Mouse (Mus musculus) gastrocnemius, adult 18-20 months (tissue): ENCODE measurements around the gene Hyal5. TPM values are rescaled to one million over a fixed set of nuclear protein-coding genes. Genes with fewer than 3 reads are reported as not detected.

Source experiments
- DNase-seq: peaks from one replicate; pipeline ENCODE4 v3.0.0; 2021; ENCODE audit warnings: low spot score
- long read RNA-seq, 2 experiments: library from polyadenylated mRNA; stranded (forward); transcript quantifications; one replicate each; pipeline ENCODE4 v2.0.0; 2021
- total RNA-seq, 2 experiments: library from RNA; stranded (reverse); gene quantifications; 2 replicates each; pipeline ENCODE4 v1.2.3; 2021

Gene Hyal5
- total RNA-seq: not detected
- long read RNA-seq, experiment 1: 0 reads
- long read RNA-seq, experiment 2: 0 reads

DNA sequence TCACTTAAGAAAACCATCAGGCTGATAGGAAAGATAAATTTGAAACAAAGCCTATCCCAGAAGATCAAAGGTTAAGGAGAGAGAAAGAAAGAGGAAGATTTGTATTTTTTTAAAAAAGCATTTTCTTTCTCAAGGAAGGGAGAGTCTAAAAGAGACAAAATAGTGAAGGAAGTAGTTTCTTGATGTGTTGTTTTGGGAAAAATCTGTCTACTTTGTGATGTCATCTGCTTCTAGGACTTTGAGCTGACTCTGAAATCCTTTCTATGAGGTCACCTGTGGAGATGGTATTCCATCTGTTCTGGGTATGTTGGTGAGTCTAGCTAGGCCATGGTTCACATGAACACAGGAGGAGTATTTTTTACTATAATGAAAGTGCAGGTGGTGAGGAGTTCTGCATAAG is at the start of gene Hyal5:
Hyal5 (plus strand) TSS at position 301 of the 400 bp plus-strand sequence.
- no peak for DNase-seq

DNA sequence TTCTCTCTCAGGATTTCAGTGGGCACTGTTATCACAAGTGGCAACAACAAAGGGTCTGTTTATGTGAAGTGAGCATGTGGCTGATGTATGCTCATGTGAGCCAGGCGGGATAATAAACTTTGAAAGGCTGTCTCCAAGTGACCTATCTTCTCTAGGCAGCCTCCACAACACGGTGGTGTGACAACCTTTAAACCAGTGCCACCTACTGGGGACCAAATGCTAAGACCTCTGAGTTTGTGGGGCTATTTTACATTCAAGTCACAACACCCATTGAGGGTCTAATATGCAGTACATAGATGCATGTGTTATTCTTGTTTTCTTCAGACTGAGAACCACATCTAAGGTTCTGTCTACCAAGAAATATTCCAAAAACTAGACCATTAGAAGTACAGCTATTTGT is 35.7 kb upstream of the Hyal5 start:
- DNase-seq: no peak

DNA sequence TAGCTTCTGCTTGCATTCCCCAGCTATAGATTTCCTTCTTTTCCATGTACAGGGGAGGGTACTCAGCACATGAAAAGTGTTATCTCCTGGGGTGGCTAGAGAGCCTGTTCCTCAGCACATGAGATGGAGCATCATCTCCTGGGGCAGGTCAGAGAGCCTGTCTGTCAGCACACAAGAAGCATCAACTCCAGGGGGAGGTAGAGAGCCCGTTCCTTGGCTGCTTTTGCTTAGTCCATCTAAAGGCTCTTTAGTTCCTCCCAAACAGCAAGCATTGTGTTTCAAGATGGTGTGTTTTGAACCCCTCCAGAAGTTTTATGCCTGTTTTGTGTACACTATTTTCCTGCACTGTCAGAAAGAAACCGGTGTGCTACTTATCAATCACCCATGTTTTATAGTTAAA is 2.5 kb downstream of the Hyal5 start:
- no peak for DNase-seq

DNA sequence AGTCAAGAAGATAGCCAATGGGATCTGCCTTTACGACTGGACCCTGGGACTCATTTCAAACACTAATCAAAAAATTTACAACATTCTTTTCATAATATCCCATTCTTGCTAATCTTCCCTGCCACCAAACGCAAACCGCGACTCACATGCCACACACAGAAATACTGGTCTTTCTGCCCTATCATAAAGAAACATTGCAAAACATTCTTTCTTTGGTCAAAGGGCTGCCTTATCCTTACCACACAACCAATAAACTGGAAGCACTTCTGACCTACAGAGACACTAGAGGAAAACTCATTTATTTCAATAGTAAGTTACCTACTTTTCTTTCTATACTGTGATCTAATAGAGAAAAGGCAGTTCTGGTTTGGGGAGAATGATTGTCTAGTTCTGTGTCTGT is 5.9 kb downstream of the Hyal5 start:
- DNase-seq: no peak

- DNase-seq: peak; percentile 20
These were observed 36.5 kb downstream of the Hyal5 start for GRCm38 (mm10) chr6:24894146-24894873.

DNA sequence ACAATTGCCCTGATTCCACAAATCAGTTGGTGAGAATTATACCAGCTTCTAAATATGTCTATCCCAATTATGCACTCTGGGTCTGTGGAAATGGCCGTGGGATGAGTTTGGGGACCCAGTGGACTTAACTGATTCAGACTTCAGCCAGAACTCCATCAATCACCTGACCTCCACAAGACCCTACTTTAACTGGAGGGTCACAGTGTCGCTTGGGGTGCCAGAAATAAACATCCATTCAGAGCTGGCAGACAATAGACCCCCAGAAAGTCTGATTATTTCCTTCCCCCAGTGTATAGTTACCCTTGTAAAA is 37.0 kb downstream of the Hyal5 start:
- DNase-seq: no peak

- no peak for DNase-seq
These were observed 47.3 kb downstream of the Hyal5 start for GRCm38 (mm10) chr6:24905101-24905500.

DNA sequence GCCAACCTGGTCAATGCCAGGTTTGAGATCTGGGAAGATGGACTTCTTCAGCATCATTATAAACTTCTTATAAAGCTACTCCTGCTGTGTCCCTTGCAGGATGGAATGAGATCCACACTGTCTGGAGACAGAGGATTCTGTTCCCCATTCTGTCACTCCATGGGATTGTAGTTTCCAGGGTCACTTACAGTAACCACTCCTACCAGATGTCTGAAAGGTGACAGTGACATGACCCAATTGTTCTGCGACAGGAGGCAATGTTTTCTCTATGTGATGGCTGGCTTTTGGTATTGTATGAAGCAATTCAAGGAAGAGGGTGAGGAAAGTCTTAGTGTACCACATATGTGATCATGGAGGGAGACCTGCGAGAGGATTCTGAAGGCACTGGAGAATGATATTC is 50.0 kb downstream of the Hyal5 start:
- no peak for DNase-seq

GRCm38 (mm10) chr6:24910016-24910727 is 52.4 kb downstream of the Hyal5 start:
- no peak for DNase-seq

GRCm38 (mm10) chr6:24910728-24911105 is 52.9 kb downstream of the Hyal5 start:
- DNase-seq: no peak

- no peak for DNase-seq
These were observed 55.8 kb downstream of the Hyal5 start for GRCm38 (mm10) chr6:24913591-24913990.

DNA sequence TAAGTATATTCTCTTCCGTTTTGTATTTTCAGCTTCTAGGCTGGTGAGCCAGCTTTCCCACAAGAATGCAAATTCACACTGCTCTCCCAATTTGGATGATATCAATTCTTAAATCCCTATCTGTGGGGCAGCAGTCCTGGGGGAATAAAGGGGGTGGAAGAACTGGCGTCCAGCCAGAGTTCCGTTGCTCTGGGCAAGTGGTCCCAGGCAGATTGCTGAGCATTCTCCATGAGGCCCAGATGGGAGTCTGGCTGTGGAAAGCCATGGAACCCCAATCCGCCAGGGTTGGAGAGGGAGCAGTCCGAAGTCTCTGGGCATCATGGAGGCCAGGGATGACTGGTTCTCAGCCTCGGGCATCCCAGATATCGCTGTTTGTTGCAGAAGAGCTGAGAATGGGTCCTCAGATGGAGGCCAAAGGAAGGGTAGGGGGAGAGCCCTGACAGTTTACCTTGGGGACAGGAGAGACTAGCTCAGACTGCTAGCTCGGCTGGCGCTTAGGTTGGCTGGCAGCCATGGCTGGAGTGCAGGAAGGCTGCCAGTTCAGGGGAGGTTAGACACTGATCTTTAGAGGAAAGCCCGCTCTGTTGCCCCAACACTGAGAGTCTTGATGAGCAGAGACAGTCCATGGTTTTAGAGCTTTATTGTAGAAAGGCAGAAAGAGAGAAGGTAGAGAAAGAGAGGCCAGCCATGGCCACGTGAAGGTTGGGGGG is 67.4 kb downstream of the Hyal5 start:
- no peak for DNase-seq

Other genes starting within 250 kb of the Hyal5 start
- gene Wasl, start 193.0 kb upstream of the Hyal5 start, total RNA-seq: 10 to 100 TPM; 14.8 to 18.9 TPM
- gene Hyal6, start 124.8 kb upstream of the Hyal5 start, total RNA-seq: not detected
- not detected for gene Hyal4, start 109.7 kb upstream of the Hyal5 start, total RNA-seq
- gene Spam1, start 66.8 kb upstream of the Hyal5 start, total RNA-seq: not detected
- gene Tmem229a, start 98.3 kb downstream of the Hyal5 start, total RNA-seq: under 1 TPM; 0.11 to 0.24 TPM